Mouse (Mus musculus) intestine, embryonic 14.5 days (tissue): ENCODE measurements around the gene Exosc6. TPM values are rescaled to one million over a fixed set of nuclear protein-coding genes. Genes with fewer than 3 reads are reported as not detected.
"Not testable (repeated sequence)": the region's sequence is repeated elsewhere in the genome, so short reads cannot be mapped to it uniquely, and the experiment has no call there.

Source experiments
- ATAC-seq: fragments of 200-750 bp; cut with Nextera tagmentation; replicated peaks from 2 replicates; pipeline ENCODE4 v1.8.0; 2017; ENCODE audit warnings: low read depth, moderate number of reproducible peaks, moderate TSS enrichment, moderate library complexity; ENCODE audit not compliant: low FRiP score, low TSS enrichment
- DNase-seq: peaks from one replicate; pipeline ENCODE4 v3.0.0-alpha.2; 2018; ENCODE audit warnings: low spot score
- H3K27ac ChIP-seq: fragments of 300-500 bp; sonication (generic); 2 replicates; pipeline ENCODE4 v1.5.1; 2014; ENCODE audit warnings: low read depth, mild to moderate bottlenecking, control low read depth
- H3K27me3 ChIP-seq: fragments of 300-500 bp; sonication (generic); replicated peaks from 2 replicates; pipeline ENCODE4 v1.6.1; 2014; ENCODE audit warnings: low read length, control low read depth; ENCODE audit not compliant: control insufficient read depth, insufficient read depth
- H3K36me3 ChIP-seq: fragments of 300-500 bp; sonication (generic); 2 replicates; pipeline ENCODE4 v1.6.1; 2014; ENCODE audit warnings: low read length, control low read depth; ENCODE audit not compliant: control insufficient read depth, insufficient read depth
- H3K4me1 ChIP-seq: fragments of 300-500 bp; sonication (generic); replicated peaks from 2 replicates; pipeline ENCODE4 v1.6.1; 2014; ENCODE audit warnings: low read length, control low read depth, mixed read lengths; ENCODE audit not compliant: control insufficient read depth, insufficient read depth
- H3K4me2 ChIP-seq: fragments of 300-500 bp; sonication (generic); 2 replicates; pipeline ENCODE4 v1.6.1; 2014; ENCODE audit warnings: low read length
- H3K4me3 ChIP-seq: fragments of 300-500 bp; sonication (generic); 2 replicates; pipeline ENCODE4 v1.5.1; 2014; ENCODE audit warnings: low read depth, low read length, control low read depth, mixed read lengths
- H3K9ac ChIP-seq: fragments of 300-500 bp; sonication (generic); 2 replicates; pipeline ENCODE4 v1.6.1; 2014; ENCODE audit warnings: mild to moderate bottlenecking, low read length
- H3K9me3 ChIP-seq: fragments of 300-500 bp; sonication (generic); 2 replicates; pipeline ENCODE4 v1.6.1; 2016; ENCODE audit warnings: low read length, control low read depth; ENCODE audit not compliant: control insufficient read depth
- WGBS: fragments of 180-500 bp; shearing (Covaris S2); extraction: QIAGEN DNeasy Blood & Tissue Kit; methylation state at CpG from one replicate; pipeline ENCODE4 v1.1.7; 2014; 5-methylcytosine and 5-hydroxymethylcytosine counted together
- polyA plus RNA-seq: library from polyadenylated mRNA; unstranded; fragments of >200 nt; fragmentation: Nextera tagmentation; extraction: Ambion mirVana; gene quantifications from 2 replicates; pipeline ENCODE4 v1.2.1, GENCODE M21; 2014

Exosc6 gene
- polyA plus RNA-seq, 1 experiment from 2014 or later = 34.5 TPM

DNA sequence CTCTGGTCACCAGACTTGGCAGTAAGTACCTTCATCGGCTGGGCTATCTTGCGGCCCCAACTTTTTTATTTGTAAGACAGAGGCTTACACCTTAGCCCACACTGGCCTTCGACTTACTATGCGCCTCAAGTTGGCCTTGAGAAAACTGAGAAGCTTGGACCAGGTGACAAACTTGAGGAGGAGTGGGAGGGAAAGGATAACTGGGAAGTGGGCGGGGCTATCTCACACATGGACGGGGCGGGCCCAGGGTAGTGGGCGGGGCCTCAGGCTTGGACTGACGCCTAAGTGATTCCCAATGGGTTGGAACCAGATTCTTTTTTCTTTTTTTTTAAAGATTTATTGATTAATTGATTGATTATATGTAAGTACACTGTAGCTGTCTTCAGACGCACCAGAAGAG lies 11.3 kb downstream of the Exosc6 start:
- ATAC-seq (no peak), DNase-seq (no peak)
- no peaks in the 10 kb centered on the region for H3K9me3 ChIP-seq
- no peak overlapping the region for H3K27ac ChIP-seq
- H3K9ac ChIP-seq = no peak overlapping the region
- no peak overlapping the region for H3K4me2 ChIP-seq
- no peaks in the 10 kb centered on the region for H3K36me3 ChIP-seq
- 0 out of 2 replicates have a peak, but pooled peaks cover 3% of the 10 kb centered on the region for H3K27me3 ChIP-seq
- 29% methylated on average over 10 of the region's 10 CpGs for WGBS
- H3K4me3 ChIP-seq = no peak overlapping the region
- H3K4me1 ChIP-seq = peaks cover 2% of the 10 kb centered on the region; the same call in 1 of the 2 replicates

DNA sequence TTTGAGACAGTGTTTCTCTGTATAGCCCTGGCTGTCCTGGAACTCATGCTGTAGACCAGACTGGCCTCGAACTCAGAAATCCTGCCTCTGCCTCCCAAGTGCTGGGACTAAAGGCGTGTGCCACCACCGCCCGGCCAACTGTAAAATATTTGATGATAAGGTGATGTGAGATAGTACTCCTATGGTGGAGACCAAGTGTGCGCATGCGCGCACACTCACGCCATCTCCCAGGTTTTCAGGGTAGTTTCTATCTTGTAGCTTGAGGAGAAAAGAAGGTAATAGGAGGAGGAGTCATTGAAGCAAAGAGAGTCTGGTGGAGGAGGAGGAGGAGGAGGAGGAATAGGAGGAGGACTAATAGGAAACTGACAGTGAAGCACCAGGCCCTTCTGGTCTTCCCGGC lies 12.5 kb downstream of the Exosc6 start:
- ATAC-seq, H3K9me3 ChIP-seq: not testable (repeated sequence)

DNA sequence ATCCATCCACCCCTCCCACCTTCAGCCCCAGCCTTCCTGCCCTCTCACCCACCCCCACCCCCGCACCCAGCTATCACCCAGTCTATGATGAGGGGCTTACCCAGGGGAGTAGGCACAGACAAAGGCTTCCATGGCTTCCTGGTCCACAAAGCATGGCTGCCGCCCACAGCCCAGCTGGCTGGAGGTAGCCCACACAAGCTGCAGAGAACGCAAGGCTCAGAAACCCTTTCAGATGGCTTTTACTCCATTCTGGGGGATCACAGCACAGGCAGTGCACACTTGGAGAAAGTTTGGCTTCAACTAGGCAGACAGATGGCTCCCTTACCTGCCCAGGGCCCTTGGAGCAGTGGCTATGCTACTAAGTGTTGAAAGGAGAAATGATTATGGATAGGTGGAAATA lies 19.8 kb downstream of the Exosc6 start:
- Histone ChIP-seq H3K4me2 (no peak overlapping the region), H3K36me3 (no peaks in the 10 kb centered on the region), H3K27ac (no peak overlapping the region), H3K9ac (no peak overlapping the region), H3K4me1 (no peaks in the 10 kb centered on the region), H3K4me3 (no peak overlapping the region), H3K27me3 (no peaks in the 10 kb centered on the region), H3K9me3 (no peaks in the 10 kb centered on the region)
- WGBS = 75% methylated on average over 3 of the region's 3 CpGs
- no peak for DNase-seq
- ATAC-seq = no peak

More for the DNA sequence above, 12.5 kb downstream of the Exosc6 start:
- not testable (repeated sequence) for H3K27me3 ChIP-seq, H3K9ac ChIP-seq, H3K4me1 ChIP-seq, H3K4me2 ChIP-seq, H3K4me3 ChIP-seq, H3K36me3 ChIP-seq, H3K27ac ChIP-seq, DNase-seq
- WGBS = 90% methylated on average over 9 of the region's 9 CpGs

DNA sequence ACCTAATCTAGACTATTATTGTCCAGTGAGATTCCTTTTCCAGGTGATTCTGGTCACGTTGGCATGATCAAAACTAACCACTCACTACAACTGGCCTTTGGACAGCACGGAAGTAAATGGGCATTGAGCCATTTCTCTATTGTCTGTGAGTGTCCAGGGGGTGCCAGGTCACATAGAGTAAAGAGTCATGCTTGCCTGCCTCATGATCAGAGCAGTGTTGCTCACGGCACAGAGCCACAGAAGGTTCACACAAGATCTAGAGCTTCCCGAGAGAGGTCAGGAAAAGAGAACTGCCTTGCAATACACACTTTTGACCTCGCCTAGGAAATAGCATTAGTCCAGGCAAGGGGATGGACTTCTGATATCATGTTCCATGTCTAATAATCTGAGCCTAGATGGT lies 23.3 kb downstream of the Exosc6 start:
- no peak for DNase-seq
- Histone ChIP-seq H3K27me3 (no peaks in the 10 kb centered on the region), H3K4me1 (no peaks in the 10 kb centered on the region), H3K9ac (no peak overlapping the region), H3K4me2 (no peak overlapping the region), H3K4me3 (no peak overlapping the region), H3K9me3 (no peaks in the 10 kb centered on the region), H3K27ac (no peak overlapping the region), H3K36me3 (no peaks in the 10 kb centered on the region)
- no peak for ATAC-seq
- WGBS = 63% methylated on average over 5 of the region's 5 CpGs

DNA sequence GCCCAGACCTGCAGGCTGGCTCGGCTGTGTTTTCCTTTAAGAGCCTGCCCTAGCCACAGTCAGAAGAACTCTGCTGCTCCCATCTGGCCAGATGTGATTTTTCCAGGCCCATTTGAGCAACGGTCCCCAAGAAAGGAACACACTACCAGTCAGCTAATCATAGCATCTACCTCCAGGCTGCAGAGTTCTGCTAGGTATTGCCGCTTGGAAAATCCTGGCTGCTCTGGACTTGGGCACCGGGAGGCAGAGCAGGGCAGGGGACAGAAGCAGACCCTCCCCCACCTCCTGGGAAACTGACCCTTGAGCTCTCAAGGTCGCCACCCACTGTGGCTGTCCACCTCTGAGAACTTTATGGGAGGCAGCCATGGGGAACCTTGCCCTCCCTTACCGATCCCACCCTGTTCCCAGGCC lies 23.7 kb downstream of the Exosc6 start:
- Histone ChIP-seq H3K9ac (no peak overlapping the region), H3K27me3 (no peaks in the 10 kb centered on the region), H3K27ac (no peak overlapping the region), H3K9me3 (no peaks in the 10 kb centered on the region), H3K36me3 (no peaks in the 10 kb centered on the region), H3K4me1 (no peaks in the 10 kb centered on the region), H3K4me2 (no peak overlapping the region), H3K4me3 (no peak overlapping the region)
- 32% methylated on average over 6 of the region's 6 CpGs for WGBS
- DNase-seq (no peak), ATAC-seq (no peak)

DNA sequence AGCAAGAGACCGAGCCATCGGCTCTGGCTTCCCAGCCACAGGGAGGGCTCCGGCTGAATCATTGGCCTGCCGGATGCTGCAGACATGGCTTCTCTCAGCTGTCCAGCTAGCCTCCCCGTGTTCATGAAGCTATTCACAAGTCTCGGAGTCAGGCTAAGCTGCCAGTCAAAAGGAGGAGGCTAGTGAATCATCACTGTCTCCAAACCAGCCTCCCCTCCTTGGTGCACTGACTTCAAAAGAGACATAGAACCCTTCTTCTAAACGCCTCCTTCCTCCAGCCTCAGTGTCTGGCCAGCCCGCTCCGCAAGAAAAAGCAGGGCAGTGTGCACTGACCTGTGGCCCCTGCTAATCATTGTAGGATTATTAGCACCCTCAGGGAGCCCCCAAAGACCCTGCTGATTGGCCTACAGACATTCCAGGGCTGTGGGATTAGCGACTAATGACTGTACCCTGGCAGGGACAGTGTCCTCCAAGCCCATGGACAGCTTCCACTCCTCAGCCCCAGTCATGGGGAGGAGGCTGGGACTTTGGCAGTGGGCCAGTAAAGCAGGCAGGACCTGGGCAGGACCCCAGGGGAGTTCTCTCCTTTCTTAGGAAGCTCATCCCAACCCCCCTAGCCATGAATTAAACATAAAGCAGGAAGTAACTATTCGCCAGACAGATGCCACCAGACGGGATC lies 25.6 kb downstream of the Exosc6 start:
- ATAC-seq (no peak), DNase-seq (no peak)
- no peaks in the 10 kb centered on the region for H3K27me3 ChIP-seq
- H3K4me3 ChIP-seq = no peak overlapping the region
- H3K36me3 ChIP-seq = no peaks in the 10 kb centered on the region
- no peak overlapping the region for H3K9ac ChIP-seq
- H3K27ac ChIP-seq = no peak overlapping the region
- H3K9me3 ChIP-seq = no peaks in the 10 kb centered on the region
- H3K4me1 ChIP-seq = no peaks in the 10 kb centered on the region
- WGBS = 57% methylated on average over 12 of the region's 12 CpGs
- H3K4me2 ChIP-seq = no peak overlapping the region

DNA sequence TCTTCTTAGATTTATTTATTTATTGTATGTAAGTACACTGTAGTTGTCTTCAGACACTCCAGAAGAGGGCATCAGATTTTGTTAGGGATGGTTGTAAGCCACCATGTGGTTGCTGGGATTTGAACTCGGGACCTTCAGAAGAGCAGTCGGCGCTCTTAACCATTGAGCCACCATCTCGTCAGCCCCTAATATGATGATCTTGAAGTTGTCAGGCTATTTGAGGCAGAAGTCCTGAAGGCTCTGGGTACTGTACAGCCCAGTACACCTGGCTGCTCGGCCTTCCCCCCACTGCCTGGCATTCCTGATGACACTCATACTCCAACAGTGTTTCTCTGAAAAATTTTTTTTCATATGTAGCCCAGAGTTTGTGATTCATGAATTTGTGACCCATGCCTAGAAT lies 27.8 kb downstream of the Exosc6 start:
- H3K27me3 ChIP-seq, H3K4me1 ChIP-seq, H3K36me3 ChIP-seq, DNase-seq, H3K9me3 ChIP-seq, ATAC-seq, H3K4me3 ChIP-seq, H3K9ac ChIP-seq, H3K27ac ChIP-seq, H3K4me2 ChIP-seq: not testable (repeated sequence)
- WGBS = 91% methylated on average over 5 of the region's 5 CpGs

DNA sequence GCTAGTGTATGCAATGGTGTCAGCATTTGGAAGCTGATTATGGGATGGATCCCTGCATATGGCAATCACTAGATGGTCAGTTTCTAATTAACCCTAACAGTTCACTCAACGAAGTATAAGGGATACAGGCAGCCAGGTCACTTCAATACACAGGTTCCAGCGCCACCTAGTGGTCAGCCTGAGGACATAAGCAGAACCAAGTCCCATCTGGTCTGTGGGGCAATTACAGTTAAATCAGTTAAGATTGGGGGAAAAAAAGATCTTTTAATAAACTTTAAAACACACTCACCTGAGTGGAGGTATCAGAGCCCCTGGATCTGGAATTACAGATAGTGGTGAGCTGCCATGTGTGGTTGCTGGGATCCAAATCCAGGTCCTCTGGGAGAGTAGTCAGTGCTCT lies 34.0 kb downstream of the Exosc6 start:
- no peak overlapping the region for H3K4me2 ChIP-seq
- H3K9ac ChIP-seq = no peak overlapping the region
- no peak overlapping the region for H3K4me3 ChIP-seq
- H3K27ac ChIP-seq = no peak overlapping the region
- H3K4me1 ChIP-seq = 0 out of 2 replicates have a peak, but pooled peaks cover 3% of the 10 kb centered on the region
- no peak for ATAC-seq
- H3K9me3 ChIP-seq = no peaks in the 10 kb centered on the region
- H3K27me3 ChIP-seq = no peaks in the 10 kb centered on the region
- 2% methylated on average over 2 of the region's 2 CpGs for WGBS
- no peaks in the 10 kb centered on the region for H3K36me3 ChIP-seq
- peak; percentile 88 for DNase-seq

DNA sequence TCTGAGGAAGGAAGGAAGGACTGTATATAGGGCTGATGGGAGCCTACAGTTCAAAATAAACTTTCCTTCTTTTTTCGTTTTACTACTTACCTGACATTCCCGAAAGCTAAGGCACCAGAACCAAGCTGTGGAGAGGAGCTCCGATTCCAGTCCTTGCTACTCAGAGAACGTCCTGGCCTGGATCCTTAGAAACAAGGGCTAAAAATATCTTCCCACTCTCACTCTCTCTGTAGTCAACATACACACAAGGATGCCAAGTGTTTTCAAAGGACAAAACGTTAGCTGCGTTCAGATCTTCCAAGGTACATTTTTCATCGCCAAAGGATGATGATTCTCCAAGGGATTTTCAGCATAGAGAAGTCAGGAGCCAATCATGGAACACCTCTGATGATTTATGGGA lies 35.6 kb downstream of the Exosc6 start:
- Histone ChIP-seq H3K4me1 (peaks cover 11% of the 10 kb centered on the region), H3K27me3 (no peaks in the 10 kb centered on the region), H3K9ac (no peak overlapping the region), H3K27ac (no peak overlapping the region), H3K4me3 (no peak overlapping the region), H3K4me2 (no peak overlapping the region), H3K9me3 (no peaks in the 10 kb centered on the region), H3K36me3 (no peaks in the 10 kb centered on the region)
- 82% methylated on average over 7 of the region's 7 CpGs for WGBS
- DNase-seq (no peak), ATAC-seq (no peak)
